Mouse (Mus musculus) liver, embryonic 15.5 days (tissue): Measurements from ENCODE around the gene Nck2. TPM values are rescaled to one million over a fixed set of nuclear protein-coding genes. Genes with fewer than 3 reads are reported as not detected.
A peak's percentile ranks its signal among the peaks of the same experiment; 100 is the strongest.

ENCODE experiments used
- ATAC-seq: fragments of 200-750 bp; cut with Nextera tagmentation; 2 replicates; pipeline ENCODE4 v1.8.0; 2017; ENCODE audit warnings: moderate number of reproducible peaks, mild to moderate bottlenecking, moderate library complexity; ENCODE audit not compliant: insufficient read depth
- H3K27ac ChIP-seq: fragments of 300-500 bp; sonication (generic); replicated peaks from 2 replicates; pipeline ENCODE4 v1.5.1; 2015; ENCODE audit warnings: mild to moderate bottlenecking, inconsistent platforms
- H3K27me3 ChIP-seq: fragments of 300-500 bp; sonication (generic); 2 replicates; pipeline ENCODE4 v1.6.1; 2015; ENCODE audit warnings: mild to moderate bottlenecking, inconsistent platforms
- H3K36me3 ChIP-seq: fragments of 300-500 bp; sonication (generic); replicated peaks from 2 replicates; pipeline ENCODE4 v1.6.1; 2015; ENCODE audit warnings: moderate library complexity, mild to moderate bottlenecking, inconsistent platforms
- H3K4me1 ChIP-seq: fragments of 300-500 bp; sonication (generic); replicated peaks from 2 replicates; pipeline ENCODE4 v1.6.1; 2015; ENCODE audit warnings: inconsistent platforms
- H3K4me2 ChIP-seq: fragments of 300-500 bp; sonication (generic); 2 replicates; pipeline ENCODE4 v1.6.1; 2015; ENCODE audit warnings: moderate library complexity, mild to moderate bottlenecking, inconsistent platforms
- H3K4me3 ChIP-seq: fragments of 300-500 bp; sonication (generic); replicated peaks from 2 replicates; pipeline ENCODE4 v1.5.1; 2015; ENCODE audit warnings: mild to moderate bottlenecking, inconsistent platforms
- H3K9ac ChIP-seq: fragments of 300-500 bp; sonication (generic); 2 replicates; pipeline ENCODE4 v1.6.1; 2015; ENCODE audit warnings: moderate library complexity, mild to moderate bottlenecking, inconsistent platforms
- H3K9me3 ChIP-seq: fragments of 300-500 bp; sonication (generic); replicated peaks from 2 replicates; pipeline ENCODE4 v1.6.1; 2016; ENCODE audit warnings: inconsistent platforms
- WGBS: fragments of 180-500 bp; shearing (Covaris S2); methylation state at CpG from one replicate; pipeline ENCODE4 v1.1.7; 2015; ENCODE audit warnings: mixed read lengths; ENCODE audit not compliant: insufficient replicate concordance; 5-methylcytosine and 5-hydroxymethylcytosine counted together
- polyA plus RNA-seq: library from polyadenylated mRNA; unstranded; fragments of >200 nt; fragmentation: Nextera tagmentation; extraction: Ambion mirVana; gene quantifications from 2 replicates; pipeline ENCODE4 v1.2.1, GENCODE M21; 2015

Gene Nck2
- polyA plus RNA-seq, 1 experiment from 2014 or later = 10.2 TPM

DNA sequence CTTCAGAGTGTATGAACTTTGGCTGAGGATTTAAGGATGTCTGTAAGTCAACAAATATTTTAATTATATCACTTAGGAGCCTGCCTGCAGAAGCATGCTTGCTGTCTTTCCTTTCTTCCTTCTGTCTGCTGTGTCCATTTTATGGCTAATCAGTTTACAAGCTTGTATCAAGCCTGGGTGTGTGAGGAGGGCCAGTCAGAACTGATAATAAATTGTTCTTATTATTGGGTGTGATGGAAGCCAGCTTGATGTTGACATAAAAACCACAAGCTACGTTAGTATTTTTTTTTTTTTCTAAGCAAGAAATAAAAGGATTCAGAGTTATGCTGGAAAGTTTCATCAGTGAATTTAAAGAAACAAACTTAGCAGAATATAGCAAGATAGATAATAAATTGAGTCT is 10.8 kb downstream of the Nck2 start:
- no peaks in the 10 kb centered on the region for H3K9me3 ChIP-seq
- H3K4me3 ChIP-seq = no peak overlapping the region
- no peak for ATAC-seq
- H3K9ac ChIP-seq = no peak overlapping the region
- H3K36me3 ChIP-seq = no peaks in the 10 kb centered on the region
- H3K27me3 ChIP-seq = no peaks in the 10 kb centered on the region
- WGBS = 17% methylated on average over 1 of the region's 1 CpGs
- H3K27ac ChIP-seq = no peak overlapping the region
- peak overlapping the region; percentile 1; the same call in 1 of the 2 replicates for H3K4me2 ChIP-seq
- peaks cover 59% of the 10 kb centered on the region for H3K4me1 ChIP-seq

DNA sequence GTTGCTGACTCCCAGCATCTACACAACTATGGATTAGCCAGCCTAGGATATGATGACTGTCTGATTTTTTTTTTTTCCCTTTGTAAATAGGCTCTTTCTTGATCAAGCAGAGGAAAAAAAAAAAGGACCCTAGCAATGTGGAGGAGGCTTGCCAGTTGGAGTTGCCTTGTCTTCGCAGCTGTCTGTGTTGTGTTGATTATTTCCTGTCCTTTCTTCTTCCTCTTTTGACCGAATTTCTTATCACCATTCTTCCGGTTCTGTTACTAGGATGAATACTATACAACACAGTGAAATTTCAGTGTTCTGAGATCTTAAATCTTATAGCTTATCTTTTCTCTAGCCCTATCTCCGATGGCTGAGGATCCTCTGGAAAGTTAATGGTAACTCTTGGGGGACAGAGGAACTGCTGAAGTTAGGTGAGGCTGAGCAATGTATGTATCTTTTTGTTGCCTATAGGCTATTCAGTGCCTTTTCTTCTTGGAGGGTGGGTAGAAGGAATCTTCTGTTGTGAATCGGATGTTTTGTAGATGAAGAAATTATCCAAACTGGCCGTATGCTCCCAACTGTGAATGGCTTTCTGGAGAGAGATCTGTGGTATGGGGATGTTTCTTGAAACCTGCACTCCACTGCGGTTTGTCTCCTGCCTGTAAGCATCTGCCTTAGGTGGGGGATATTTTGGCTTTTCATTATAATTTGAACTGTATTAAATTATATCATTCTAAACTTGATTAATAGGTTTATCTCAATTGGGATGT is 12.8 kb downstream of the Nck2 start:
- no peak for ATAC-seq
- Histone ChIP-seq H3K27me3 (no peaks in the 10 kb centered on the region), H3K27ac (no peak overlapping the region), H3K4me2 (no peak overlapping the region), H3K36me3 (no peaks in the 10 kb centered on the region), H3K4me1 (peaks cover 46% of the 10 kb centered on the region), H3K9me3 (no peaks in the 10 kb centered on the region), H3K4me3 (no peak overlapping the region), H3K9ac (no peak overlapping the region)
- 19% methylated on average over 7 of the region's 7 CpGs for WGBS

DNA sequence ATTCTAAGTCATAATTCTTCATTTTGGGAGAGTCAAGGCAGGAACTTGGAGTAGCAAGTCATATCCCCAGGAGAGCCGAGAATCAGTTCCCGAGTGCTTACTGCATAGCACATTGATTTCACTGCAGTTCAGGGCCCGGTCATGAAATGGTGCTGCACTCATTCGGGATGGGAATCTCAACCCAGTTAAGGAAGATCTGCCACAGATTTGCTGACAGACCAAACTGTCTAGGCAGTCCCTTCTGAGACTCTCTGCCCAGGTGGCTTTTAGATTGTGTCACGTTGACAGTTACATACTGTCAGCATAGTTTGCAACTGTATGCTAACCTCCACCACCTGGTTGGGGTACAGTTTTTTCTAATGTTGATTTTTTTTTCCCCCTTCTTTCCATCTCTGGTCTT is 16.1 kb downstream of the Nck2 start:
- Histone ChIP-seq H3K27ac (no peak overlapping the region), H3K36me3 (no peaks in the 10 kb centered on the region), H3K4me3 (no peak overlapping the region), H3K4me2 (no peak overlapping the region), H3K27me3 (no peaks in the 10 kb centered on the region), H3K9me3 (no peaks in the 10 kb centered on the region), H3K4me1 (peaks cover 54% of the 10 kb centered on the region), H3K9ac (no peak overlapping the region)
- ATAC-seq = no peak
- 73% methylated on average over 5 of the region's 5 CpGs for WGBS

DNA sequence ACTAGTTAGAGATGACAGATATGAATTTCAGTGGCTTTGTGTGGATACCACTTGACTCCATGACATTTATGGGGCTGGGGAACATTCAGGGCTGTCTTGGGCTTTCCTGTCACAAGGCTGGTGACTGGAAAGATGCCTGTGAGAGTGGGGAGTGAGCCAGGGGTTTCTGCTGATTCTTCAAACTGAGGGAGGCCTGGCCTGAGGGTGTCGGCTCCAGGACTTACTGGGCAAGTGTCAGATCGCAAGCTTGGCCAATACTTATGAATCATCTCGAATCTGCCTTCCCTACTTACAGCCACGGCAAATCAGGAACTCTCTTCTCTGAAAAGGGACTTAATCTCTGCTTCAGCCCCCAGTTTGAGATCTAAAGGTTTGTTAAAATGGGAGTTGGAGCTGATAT is 18.3 kb downstream of the Nck2 start:
- no peak for ATAC-seq
- Histone ChIP-seq H3K36me3 (no peaks in the 10 kb centered on the region), H3K4me2 (no peak overlapping the region), H3K4me3 (no peak overlapping the region), H3K9ac (no peak overlapping the region), H3K27ac (no peak overlapping the region), H3K27me3 (no peaks in the 10 kb centered on the region), H3K9me3 (no peaks in the 10 kb centered on the region), H3K4me1 (peaks cover 60% of the 10 kb centered on the region)
- 42% methylated on average over 4 of the region's 4 CpGs for WGBS

DNA sequence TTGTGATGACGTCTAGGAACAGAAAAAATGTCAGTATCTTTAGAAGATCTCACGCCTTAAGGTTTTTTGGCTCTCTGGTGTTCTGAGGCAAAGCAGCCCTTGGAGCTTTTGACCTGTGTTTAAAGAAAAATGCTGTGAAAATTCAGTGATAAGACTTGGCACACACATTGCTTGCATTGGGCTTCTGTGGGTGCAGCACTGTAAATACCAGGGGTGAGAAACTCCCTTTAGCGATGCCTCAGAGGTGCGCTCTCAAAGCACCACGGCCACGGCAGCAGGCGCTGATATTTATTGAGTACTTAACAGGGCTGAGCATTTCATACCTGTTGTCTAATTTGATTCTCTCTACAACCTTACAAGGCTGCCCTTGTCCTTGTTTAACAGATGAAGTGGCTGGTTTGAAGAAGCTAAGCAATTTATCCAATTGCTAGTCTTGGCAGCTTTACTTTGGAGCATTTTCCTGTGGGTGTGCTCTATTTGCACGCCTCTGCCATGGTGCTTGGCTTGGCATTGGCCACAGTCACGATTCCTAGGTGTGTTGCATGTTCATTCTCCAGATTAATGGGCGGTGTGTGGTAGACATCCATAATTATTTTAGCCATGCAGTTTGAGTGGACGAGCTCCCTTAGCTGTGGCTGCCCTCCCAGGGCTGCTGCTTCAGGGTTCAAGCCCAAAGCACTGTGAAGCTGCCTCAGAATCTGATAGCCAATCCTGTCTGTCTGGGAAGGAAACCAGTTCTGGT is 19.7 kb downstream of the Nck2 start:
- Histone ChIP-seq H3K9ac (no peak overlapping the region), H3K4me3 (no peak overlapping the region), H3K27ac (no peak overlapping the region), H3K4me1 (peaks cover 62% of the 10 kb centered on the region), H3K27me3 (no peaks in the 10 kb centered on the region), H3K9me3 (no peaks in the 10 kb centered on the region), H3K36me3 (no peaks in the 10 kb centered on the region), H3K4me2 (no peak overlapping the region)
- WGBS = 61% methylated on average over 11 of the region's 11 CpGs
- no peak for ATAC-seq

DNA sequence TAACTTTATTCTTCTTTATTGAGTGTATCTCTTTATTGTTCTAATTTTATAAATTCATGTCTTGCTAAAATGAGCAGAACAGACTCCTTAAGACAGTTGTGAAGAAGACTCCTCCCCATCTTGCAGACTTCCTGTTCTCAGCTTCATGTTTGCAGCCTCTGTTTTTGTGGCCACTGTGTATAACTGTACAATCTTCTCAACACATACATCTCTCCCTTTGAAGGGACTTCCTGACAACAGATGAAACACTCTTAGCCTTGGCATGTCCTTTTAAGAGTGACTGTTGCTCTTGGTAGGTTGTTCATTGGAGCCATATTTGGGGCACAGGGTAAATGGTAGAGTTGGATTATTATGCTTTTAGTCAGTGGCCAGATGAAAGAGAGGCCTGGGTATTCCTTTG is 20.6 kb downstream of the Nck2 start:
- Histone ChIP-seq H3K4me3 (no peak overlapping the region), H3K4me2 (no peak overlapping the region), H3K27me3 (no peaks in the 10 kb centered on the region), H3K27ac (0 out of 2 replicates have a peak overlapping the region, but pooled peaks have one; percentile 3), H3K9ac (no peak overlapping the region), H3K36me3 (no peaks in the 10 kb centered on the region), H3K9me3 (no peaks in the 10 kb centered on the region), H3K4me1 (peaks cover 62% of the 10 kb centered on the region)
- no peak for ATAC-seq

DNA sequence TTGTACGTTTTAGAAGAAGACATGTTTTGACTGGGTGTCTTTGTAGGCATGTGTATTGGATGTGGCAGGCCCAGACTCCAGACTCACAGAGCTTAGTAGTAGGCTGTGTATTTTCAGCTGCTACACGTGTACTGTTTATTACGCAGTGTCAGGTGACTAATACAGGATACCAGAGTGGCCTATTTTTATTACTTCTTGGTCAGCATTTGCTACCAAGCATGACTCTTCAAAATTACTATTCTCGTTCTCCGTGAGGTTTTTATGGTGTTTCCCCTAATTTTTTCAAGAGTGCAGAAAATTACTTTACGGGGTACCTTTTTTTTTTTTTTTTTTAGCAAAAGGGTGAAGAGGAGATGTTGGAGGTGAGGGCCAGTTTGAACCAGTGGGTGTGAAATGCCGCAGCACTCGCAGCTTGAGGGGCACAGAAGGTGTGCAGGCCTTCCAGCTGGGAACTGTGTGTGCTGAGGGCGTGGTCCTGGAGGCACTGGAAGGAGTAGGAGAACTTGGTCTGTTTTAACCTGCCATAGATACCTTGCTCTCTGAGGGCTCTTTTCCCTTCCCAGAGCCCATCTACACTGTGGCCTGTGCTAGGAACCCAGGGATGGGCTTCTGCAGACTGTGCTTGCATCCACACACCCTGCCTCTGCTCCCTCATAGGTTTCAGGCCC is 21.7 kb downstream of the Nck2 start:
- Histone ChIP-seq H3K4me3 (no peak overlapping the region), H3K4me2 (no peak overlapping the region), H3K27ac (no peak overlapping the region), H3K27me3 (no peaks in the 10 kb centered on the region), H3K4me1 (peaks cover 72% of the 10 kb centered on the region), H3K9me3 (no peaks in the 10 kb centered on the region), H3K9ac (no peak overlapping the region), H3K36me3 (no peaks in the 10 kb centered on the region)
- no peak for ATAC-seq
- 63% methylated on average over 9 of the region's 9 CpGs for WGBS

DNA sequence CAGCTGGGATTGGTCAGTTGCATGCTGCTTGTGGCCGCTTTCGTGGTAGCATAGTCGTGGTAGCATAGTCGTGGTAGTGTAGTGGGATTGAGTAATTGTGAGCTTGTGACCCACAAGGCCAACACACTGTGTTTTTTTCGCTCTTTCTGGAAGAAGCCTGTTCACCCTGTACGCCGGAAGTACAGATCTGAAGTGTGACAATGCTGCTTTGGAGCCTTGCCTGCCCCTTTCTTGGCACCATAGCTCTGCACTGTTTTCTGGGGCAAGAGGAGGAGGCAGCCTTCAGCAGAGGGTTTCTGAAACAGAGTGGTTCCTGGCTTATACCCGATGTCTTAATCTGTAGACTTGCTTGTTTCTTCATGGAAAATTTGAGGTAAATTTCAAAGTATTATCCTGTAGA is 23.3 kb downstream of the Nck2 start:
- no peak overlapping the region for H3K4me3 ChIP-seq
- no peak overlapping the region for H3K4me2 ChIP-seq
- no peaks in the 10 kb centered on the region for H3K9me3 ChIP-seq
- no peak overlapping the region for H3K9ac ChIP-seq
- H3K27me3 ChIP-seq = no peaks in the 10 kb centered on the region
- H3K36me3 ChIP-seq = no peaks in the 10 kb centered on the region
- H3K27ac ChIP-seq = no peak overlapping the region
- peaks cover 83% of the 10 kb centered on the region for H3K4me1 ChIP-seq
- WGBS = 42% methylated on average over 8 of the region's 8 CpGs
- ATAC-seq = no peak

DNA sequence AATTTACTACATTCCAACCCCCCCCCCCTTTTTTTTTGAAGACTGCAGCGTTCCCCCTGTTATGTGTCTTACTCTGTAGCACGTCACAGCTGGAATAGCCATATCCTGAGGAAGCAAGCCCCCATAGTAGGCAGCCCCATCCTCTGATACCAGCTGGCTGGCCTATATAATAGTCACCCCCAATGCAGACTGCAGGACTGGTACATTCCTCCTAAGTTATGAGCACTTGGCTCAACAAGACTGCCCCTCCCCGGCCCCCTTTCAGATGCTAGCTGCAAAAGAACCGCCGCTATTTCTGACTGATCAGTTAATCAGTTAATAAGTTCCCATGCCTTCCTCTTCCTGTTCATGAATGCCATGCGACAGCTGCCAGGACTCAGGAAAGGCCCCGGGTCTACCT is 23.8 kb downstream of the Nck2 start:
- H3K27ac ChIP-seq = no peak overlapping the region
- H3K36me3 ChIP-seq = no peaks in the 10 kb centered on the region
- H3K4me2 ChIP-seq = no peak overlapping the region
- no peak overlapping the region for H3K4me3 ChIP-seq
- WGBS = 25% methylated on average over 7 of the region's 7 CpGs
- no peaks in the 10 kb centered on the region for H3K9me3 ChIP-seq
- no peaks in the 10 kb centered on the region for H3K27me3 ChIP-seq
- ATAC-seq = no peak
- no peak overlapping the region for H3K9ac ChIP-seq
- peaks cover 81% of the 10 kb centered on the region for H3K4me1 ChIP-seq

DNA sequence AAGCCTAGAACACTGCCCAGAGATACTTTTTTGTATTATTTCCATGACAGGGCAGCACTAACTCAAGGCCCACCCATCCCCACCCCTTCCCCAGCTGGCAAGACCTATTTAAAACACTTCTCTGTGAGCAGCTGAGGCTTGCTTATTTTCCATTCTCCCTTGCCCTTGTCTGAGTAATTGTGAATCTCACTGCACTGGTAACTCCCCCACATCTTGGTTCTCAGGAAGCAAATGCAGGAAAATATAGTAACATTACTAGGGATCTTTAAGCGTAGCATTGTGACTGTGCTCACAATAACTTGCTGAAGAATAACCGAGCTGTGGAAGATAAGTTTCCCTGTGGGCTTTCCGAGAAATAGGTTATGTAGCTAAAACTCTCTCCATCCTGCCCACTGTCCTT is 24.6 kb downstream of the Nck2 start:
- Histone ChIP-seq H3K9me3 (no peaks in the 10 kb centered on the region), H3K4me2 (no peak overlapping the region), H3K4me3 (no peak overlapping the region), H3K27ac (no peak overlapping the region), H3K27me3 (no peaks in the 10 kb centered on the region), H3K9ac (no peak overlapping the region), H3K36me3 (no peaks in the 10 kb centered on the region), H3K4me1 (peaks cover 82% of the 10 kb centered on the region)
- no peak for ATAC-seq
- 61% methylated on average over 3 of the region's 3 CpGs for WGBS

DNA sequence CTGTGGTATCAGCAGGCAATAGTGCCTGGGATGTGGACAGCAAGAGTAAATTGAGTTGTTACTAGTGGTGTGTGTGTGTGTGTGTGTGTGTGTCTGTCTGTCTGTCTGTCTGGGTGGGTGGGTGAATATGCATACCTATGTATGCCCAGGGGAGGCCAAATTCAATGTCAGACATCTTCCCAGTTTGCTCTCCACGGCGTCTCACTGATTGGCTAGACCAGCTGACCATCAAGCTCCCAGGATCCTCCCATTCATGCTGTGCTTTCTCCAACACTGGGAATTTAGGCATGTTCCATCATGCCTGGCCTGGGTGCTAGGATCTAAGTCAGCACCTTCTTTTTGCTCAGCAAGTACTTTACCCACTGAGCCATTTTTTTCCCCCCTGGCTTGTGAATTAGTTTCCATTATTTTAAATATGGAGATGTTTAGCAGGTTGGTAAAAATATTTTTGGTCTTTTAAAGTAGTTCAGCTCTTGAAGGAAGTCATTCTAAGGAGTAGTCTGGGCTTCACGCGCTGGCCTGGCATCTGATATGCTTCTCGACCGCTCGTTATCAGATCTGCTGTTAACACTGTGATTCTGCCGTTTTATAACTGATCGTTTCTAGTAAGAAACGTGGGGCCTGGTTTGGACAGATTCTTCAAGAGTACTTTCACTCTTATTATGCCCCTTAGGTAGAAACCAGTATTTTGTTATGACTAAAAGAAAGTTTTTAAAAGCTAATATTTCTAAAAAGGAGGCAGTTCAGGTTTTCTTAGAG is 26.2 kb downstream of the Nck2 start:
- 38% methylated on average over 10 of the region's 10 CpGs for WGBS
- ATAC-seq = no peak
- Histone ChIP-seq H3K27ac (no peak overlapping the region), H3K4me2 (no peak overlapping the region), H3K36me3 (no peaks in the 10 kb centered on the region), H3K9ac (no peak overlapping the region), H3K4me3 (no peak overlapping the region), H3K27me3 (no peaks in the 10 kb centered on the region), H3K9me3 (no peaks in the 10 kb centered on the region), H3K4me1 (peaks cover 84% of the 10 kb centered on the region)
